Mouse (Mus musculus): ENCODE data around the gene Rpl31. TPM values are rescaled to one million over a fixed set of nuclear protein-coding genes. Genes with fewer than 3 reads are reported as not detected.

Gene Rpl31
- polyA plus RNA-seq, 1 experiment: 1,915 TPM

GRCm38 (mm10) chr1:39392189-39392588 lies 24.5 kb downstream of the Rpl31 start:
- Histone ChIP-seq H3ac (ENCODE audit: control insufficient read depth, insufficient read length, low read depth) (no peak overlapping the region), H3K27me3 (ENCODE audit: control insufficient read depth, insufficient read depth, insufficient read length) (no peaks in the 10 kb centered on the region), H3K79me2 (ENCODE audit: control insufficient read depth, insufficient read depth) (no peaks in the 10 kb centered on the region), H3K79me3 (ENCODE audit: low read depth) (no peaks in the 10 kb centered on the region), H3K4me3 (ENCODE audit: insufficient read depth, poor library complexity, severe bottlenecking) (no peak overlapping the region), H3K36me3 (ENCODE audit: control insufficient read depth, insufficient read depth) (no peaks in the 10 kb centered on the region)
- TF ChIP-seq MYOG (IDR thresholded peaks at IDR 0.05; ENCODE audit: control insufficient read depth, extremely low read depth, insufficient read length) (no peak), CTCF (IDR thresholded peaks at IDR 0.05; ENCODE audit: control insufficient read depth, insufficient read depth, insufficient read length) (peak; percentile 82)

GRCm38 (mm10) chr1:39393217-39393867 lies 25.7 kb downstream of the Rpl31 start:
- TF ChIP-seq USF1 (IDR thresholded peaks at IDR 0.05; ENCODE audit: low read depth) (no peak), MAX (IDR thresholded peaks at IDR 0.05) (no peak)
- Histone ChIP-seq H3K27me3 (ENCODE audit: control insufficient read depth, insufficient read depth, insufficient read length) (no peaks in the 10 kb centered on the region), H3K4me3 (ENCODE audit: insufficient read depth, poor library complexity, severe bottlenecking) (no peak overlapping the region), H3K79me2 (ENCODE audit: control insufficient read depth, insufficient read depth) (no peaks in the 10 kb centered on the region), H3K36me3 (ENCODE audit: control insufficient read depth, insufficient read depth) (no peaks in the 10 kb centered on the region), H3K79me3 (ENCODE audit: low read depth) (no peaks in the 10 kb centered on the region), H3ac (ENCODE audit: control insufficient read depth, insufficient read length, low read depth) (no peak overlapping the region)

DNA sequence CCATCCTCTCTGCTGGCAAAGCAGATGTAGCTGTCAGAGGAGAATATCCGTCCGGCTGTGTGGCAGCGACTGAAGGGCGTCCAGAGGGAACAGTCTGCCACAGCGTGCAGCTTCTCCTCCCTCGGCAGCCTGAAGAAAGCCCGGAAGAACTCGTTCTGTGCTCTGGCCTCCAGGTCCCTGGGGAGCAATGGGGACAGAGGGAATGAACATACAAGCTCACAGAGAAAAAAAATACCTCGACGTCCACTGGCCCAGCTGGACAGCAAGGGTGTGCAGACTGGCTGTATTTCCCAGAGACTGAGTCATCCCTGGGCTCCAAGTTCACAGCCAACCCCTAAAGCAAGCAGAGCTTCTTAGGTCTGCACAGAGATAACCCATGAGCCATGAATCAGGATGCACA lies 26.5 kb downstream of the Rpl31 start:
- no peaks in the 10 kb centered on the region for H3K36me3 ChIP-seq (ENCODE audit: control insufficient read depth, insufficient read depth)
- H3K4me3 ChIP-seq (ENCODE audit: insufficient read depth, poor library complexity, severe bottlenecking): no peak overlapping the region
- no peaks in the 10 kb centered on the region for H3K79me2 ChIP-seq (ENCODE audit: control insufficient read depth, insufficient read depth)
- TF ChIP-seq FOSL1 (IDR thresholded peaks at IDR 0.05; ENCODE audit: insufficient read depth, low read length, poor library complexity, severe bottlenecking): no peak
- no peak for TF ChIP-seq USF1 (IDR thresholded peaks at IDR 0.05; ENCODE audit: low read depth)
- no peak for TF ChIP-seq MAX (IDR thresholded peaks at IDR 0.05)
- no peak for TF ChIP-seq CTCF (IDR thresholded peaks at IDR 0.05; ENCODE audit: control insufficient read depth, insufficient read depth, insufficient read length)
- no peak for TF ChIP-seq MYOG (IDR thresholded peaks at IDR 0.05; ENCODE audit: control insufficient read depth, extremely low read depth, insufficient read length)
- no peak for TF ChIP-seq CEBPB (IDR thresholded peaks at IDR 0.05; ENCODE audit: low read depth)
- TF ChIP-seq MYOD1 (IDR thresholded peaks at IDR 0.05; ENCODE audit: control insufficient read depth, insufficient read length, low read depth): no peak
- no peaks in the 10 kb centered on the region for H3K79me3 ChIP-seq (ENCODE audit: low read depth)
- no peaks in the 10 kb centered on the region for H3K27me3 ChIP-seq (ENCODE audit: control insufficient read depth, insufficient read depth, insufficient read length)
- no peak overlapping the region for H3ac ChIP-seq (ENCODE audit: control insufficient read depth, insufficient read length, low read depth)

DNA sequence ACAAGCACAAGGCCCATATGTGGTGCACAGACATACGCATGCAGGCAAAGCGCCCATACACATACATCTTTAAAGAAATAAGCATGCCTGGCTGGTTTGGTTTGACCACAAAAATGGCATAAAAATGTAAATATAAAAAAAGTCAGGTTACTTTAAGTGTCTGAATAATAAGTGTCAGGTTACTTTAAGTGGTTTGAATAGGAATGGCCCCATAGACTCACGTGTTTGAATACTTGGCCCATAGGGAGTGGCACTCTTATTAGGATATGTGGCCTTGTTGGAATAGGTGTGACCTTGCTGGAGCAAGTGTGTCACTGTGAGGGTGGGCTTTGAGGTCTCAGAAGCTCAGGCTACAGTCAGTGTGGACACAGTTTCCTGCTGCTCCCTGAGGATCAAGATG lies 27.0 kb downstream of the Rpl31 start:
- H3K36me3 ChIP-seq (ENCODE audit: control insufficient read depth, insufficient read depth): no peaks in the 10 kb centered on the region
- no peaks in the 10 kb centered on the region for H3K79me2 ChIP-seq (ENCODE audit: control insufficient read depth, insufficient read depth)
- no peaks in the 10 kb centered on the region for H3K27me3 ChIP-seq (ENCODE audit: control insufficient read depth, insufficient read depth, insufficient read length)
- H3ac ChIP-seq (ENCODE audit: control insufficient read depth, insufficient read length, low read depth): no peak overlapping the region
- no peaks in the 10 kb centered on the region for H3K79me3 ChIP-seq (ENCODE audit: low read depth)
- H3K4me3 ChIP-seq (ENCODE audit: insufficient read depth, poor library complexity, severe bottlenecking): no peak overlapping the region
- TF ChIP-seq FOSL1 (IDR thresholded peaks at IDR 0.05; ENCODE audit: insufficient read depth, low read length, poor library complexity, severe bottlenecking) (no peak), MAX (IDR thresholded peaks at IDR 0.05) (no peak), MYOD1 (IDR thresholded peaks at IDR 0.05; ENCODE audit: control insufficient read depth, insufficient read length, low read depth) (no peak), CEBPB (IDR thresholded peaks at IDR 0.05; ENCODE audit: low read depth) (no peak), USF1 (IDR thresholded peaks at IDR 0.05; ENCODE audit: low read depth) (no peak), MYOG (IDR thresholded peaks at IDR 0.05; ENCODE audit: control insufficient read depth, extremely low read depth, insufficient read length) (no peak), CTCF (IDR thresholded peaks at IDR 0.05; ENCODE audit: control insufficient read depth, insufficient read depth, insufficient read length) (no peak)

DNA sequence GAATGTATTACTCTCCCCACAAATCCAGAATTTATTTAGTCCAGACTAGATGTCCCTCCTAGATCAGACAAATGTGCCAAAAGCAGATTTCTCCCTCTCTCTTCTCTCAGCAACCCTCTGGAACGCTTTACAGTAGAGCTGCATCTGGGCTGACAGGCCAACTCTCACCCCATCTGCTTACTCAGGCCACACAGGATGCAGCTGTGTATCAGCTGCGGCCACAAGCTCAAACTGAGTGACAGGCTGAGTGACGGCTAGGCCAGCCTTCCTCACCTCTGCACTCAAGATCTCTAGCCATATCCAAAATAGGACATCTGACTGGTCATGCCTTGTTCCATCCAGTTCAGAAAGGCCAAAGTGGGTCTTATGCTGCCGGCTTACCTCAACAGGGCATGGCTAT lies 28.7 kb downstream of the Rpl31 start:
- Histone ChIP-seq H3K4me3 (ENCODE audit: insufficient read depth, poor library complexity, severe bottlenecking) (no peak overlapping the region), H3K79me3 (ENCODE audit: low read depth) (no peaks in the 10 kb centered on the region), H3K79me2 (ENCODE audit: control insufficient read depth, insufficient read depth) (no peaks in the 10 kb centered on the region), H3K36me3 (ENCODE audit: control insufficient read depth, insufficient read depth) (no peaks in the 10 kb centered on the region), H3ac (ENCODE audit: control insufficient read depth, insufficient read length, low read depth) (no peak overlapping the region), H3K27me3 (ENCODE audit: control insufficient read depth, insufficient read depth, insufficient read length) (peaks cover 4% of the 10 kb centered on the region)
- TF ChIP-seq MYOD1 (IDR thresholded peaks at IDR 0.05; ENCODE audit: control insufficient read depth, insufficient read length, low read depth) (no peak), MYOG (IDR thresholded peaks at IDR 0.05; ENCODE audit: control insufficient read depth, extremely low read depth, insufficient read length) (no peak), MAX (IDR thresholded peaks at IDR 0.05) (no peak), USF1 (IDR thresholded peaks at IDR 0.05; ENCODE audit: low read depth) (no peak), CTCF (IDR thresholded peaks at IDR 0.05; ENCODE audit: control insufficient read depth, insufficient read depth, insufficient read length) (no peak), CEBPB (IDR thresholded peaks at IDR 0.05; ENCODE audit: low read depth) (no peak), FOSL1 (IDR thresholded peaks at IDR 0.05; ENCODE audit: insufficient read depth, low read length, poor library complexity, severe bottlenecking) (no peak)

- no peaks in the 10 kb centered on the region for H3K79me2 ChIP-seq (ENCODE audit: control insufficient read depth, insufficient read depth)
- H3K79me3 ChIP-seq (ENCODE audit: low read depth): no peaks in the 10 kb centered on the region
- H3K4me3 ChIP-seq (ENCODE audit: insufficient read depth, poor library complexity, severe bottlenecking): no peak overlapping the region
- H3K36me3 ChIP-seq (ENCODE audit: control insufficient read depth, insufficient read depth): no peaks in the 10 kb centered on the region
- H3ac ChIP-seq (ENCODE audit: control insufficient read depth, insufficient read length, low read depth): no peak overlapping the region
- TF ChIP-seq MYOD1 (IDR thresholded peaks at IDR 0.05; ENCODE audit: control insufficient read depth, insufficient read length, low read depth) (no peak), CTCF (IDR thresholded peaks at IDR 0.05; ENCODE audit: control insufficient read depth, insufficient read depth, insufficient read length) (no peak), USF1 (IDR thresholded peaks at IDR 0.05; ENCODE audit: low read depth) (no peak), MYOG (IDR thresholded peaks at IDR 0.05; ENCODE audit: control insufficient read depth, extremely low read depth, insufficient read length) (no peak), FOSL1 (IDR thresholded peaks at IDR 0.05; ENCODE audit: insufficient read depth, low read length, poor library complexity, severe bottlenecking) (no peak), MAX (IDR thresholded peaks at IDR 0.05) (no peak), CEBPB (IDR thresholded peaks at IDR 0.05; ENCODE audit: low read depth) (no peak)
- peaks cover 18% of the 10 kb centered on the region for H3K27me3 ChIP-seq (ENCODE audit: control insufficient read depth, insufficient read depth, insufficient read length)
Observed at GRCm38 (mm10) chr1:39398284-39398683, 30.6 kb downstream of the Rpl31 start.
